Mouse (Mus musculus) C2C12 (cell line): ENCODE data around the gene Sema3b.

ENCODE experiments used
- CEBPB ChIP-seq: IDR thresholded peaks from one replicate; pipeline ENCODE4 v1.6.1; 2011; ENCODE audit warnings: low read depth, mild to moderate bottlenecking, control low read depth, moderate library complexity
- CTCF ChIP-seq: IDR thresholded peaks from one replicate; pipeline ENCODE4 v1.5.1; 2011; ENCODE audit not compliant: control insufficient read depth, insufficient read depth, insufficient read length
- MAX ChIP-seq: IDR thresholded peaks from one replicate; pipeline ENCODE4 v1.6.1; 2011; ENCODE audit warnings: mild to moderate bottlenecking, control low read depth
- MYOG ChIP-seq: IDR thresholded peaks from one replicate; pipeline ENCODE4 v1.6.1; 2011; ENCODE audit not compliant: control insufficient read depth, insufficient read length; ENCODE audit errors: extremely low read depth
- USF1 ChIP-seq: IDR thresholded peaks from one replicate; pipeline ENCODE4 v1.6.1; 2011; ENCODE audit warnings: low read depth, mild to moderate bottlenecking, control low read depth, moderate library complexity

DNA sequence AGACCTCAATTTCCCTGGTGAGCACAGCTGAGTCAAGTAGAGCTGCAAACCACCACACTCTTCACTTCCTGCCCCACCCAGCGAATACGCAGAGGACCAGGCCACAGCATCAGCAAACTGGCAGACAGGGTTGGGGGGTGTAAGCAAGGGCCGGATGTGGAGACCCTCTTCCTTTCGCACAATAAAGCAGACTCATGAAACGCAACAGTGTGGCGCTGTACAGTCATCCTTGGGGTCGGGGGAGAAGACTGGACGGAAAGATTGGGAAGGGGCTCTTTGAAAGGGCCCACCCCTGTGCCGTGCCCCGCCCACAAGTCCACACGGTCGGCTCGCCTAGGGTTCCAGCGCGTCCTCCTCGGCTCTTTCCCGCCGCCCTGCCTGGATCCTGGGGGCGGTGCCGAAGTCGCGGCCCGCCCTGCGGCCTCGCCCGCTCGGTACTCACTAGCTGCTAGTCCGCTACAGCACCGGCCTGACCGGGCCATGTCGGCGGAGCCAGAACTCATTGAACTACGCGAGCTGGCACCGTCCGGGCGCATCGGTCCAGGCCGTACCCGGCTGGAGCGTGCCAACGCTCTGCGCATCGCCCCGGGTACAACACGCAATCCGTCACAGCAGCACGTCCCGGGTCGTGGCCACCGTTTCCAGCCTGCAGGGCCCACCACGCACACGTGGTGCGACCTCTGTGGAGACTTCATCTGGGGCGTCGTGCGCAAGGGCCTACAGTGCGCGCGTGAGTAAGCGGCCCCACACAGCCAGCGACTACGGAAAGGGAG, 57.7 kb downstream of the Sema3b start, which contains the start of gene Rassf1:
- TF ChIP-seq CTCF (no peak), MYOG (no peak), CEBPB (no peak), USF1 (peak; percentile 14), MAX (no peak)
